Mouse (Mus musculus): ENCODE results near the gene Elf1. TPM values are rescaled to one million over a fixed set of nuclear protein-coding genes. Genes with fewer than 3 reads are reported as not detected.

Gene Elf1
- polyA plus RNA-seq (2015; fragmentation: Nextera tagmentation; extraction: Ambion mirVana), result 3.4 and 4.4 TPM in 2 replicates

DNA sequence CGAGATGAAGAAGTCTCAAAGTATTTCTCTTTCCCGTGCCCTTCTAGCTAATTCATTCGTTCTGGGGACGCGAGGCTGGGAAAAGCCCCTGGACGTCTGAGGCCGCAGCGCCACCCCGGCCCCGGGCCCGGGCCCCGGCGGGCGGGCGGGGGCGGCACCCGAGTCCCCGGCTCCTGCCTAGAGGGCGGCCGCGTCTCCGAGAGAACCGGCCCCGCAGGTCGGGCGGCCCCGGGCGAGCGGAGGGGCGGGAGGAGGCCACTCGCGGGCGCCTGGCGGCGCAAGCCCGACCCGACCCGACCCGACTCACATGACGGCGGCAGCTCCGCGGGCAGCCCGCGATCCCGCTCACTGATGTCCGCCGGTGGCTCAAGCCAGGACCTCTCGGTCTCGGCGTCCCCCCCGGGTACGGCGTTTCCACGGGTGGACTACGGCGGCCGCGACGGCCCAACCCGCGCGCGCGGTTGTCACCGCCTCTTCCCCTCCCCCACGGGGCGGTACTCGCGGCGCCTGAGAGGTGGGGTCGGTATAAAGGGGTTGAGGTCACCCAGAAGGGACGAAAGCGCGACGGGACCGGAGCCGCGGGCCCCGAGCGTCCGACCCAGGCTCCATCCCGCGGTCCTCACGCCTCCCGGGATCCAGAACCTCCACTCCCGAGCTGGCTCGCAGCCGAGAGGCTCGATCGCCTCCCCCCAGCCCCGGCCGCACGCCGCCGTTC, at the start of gene Elf1:
Elf1 (plus strand) TSS at position 571 of the 715 bp plus-strand sequence.

DNA sequence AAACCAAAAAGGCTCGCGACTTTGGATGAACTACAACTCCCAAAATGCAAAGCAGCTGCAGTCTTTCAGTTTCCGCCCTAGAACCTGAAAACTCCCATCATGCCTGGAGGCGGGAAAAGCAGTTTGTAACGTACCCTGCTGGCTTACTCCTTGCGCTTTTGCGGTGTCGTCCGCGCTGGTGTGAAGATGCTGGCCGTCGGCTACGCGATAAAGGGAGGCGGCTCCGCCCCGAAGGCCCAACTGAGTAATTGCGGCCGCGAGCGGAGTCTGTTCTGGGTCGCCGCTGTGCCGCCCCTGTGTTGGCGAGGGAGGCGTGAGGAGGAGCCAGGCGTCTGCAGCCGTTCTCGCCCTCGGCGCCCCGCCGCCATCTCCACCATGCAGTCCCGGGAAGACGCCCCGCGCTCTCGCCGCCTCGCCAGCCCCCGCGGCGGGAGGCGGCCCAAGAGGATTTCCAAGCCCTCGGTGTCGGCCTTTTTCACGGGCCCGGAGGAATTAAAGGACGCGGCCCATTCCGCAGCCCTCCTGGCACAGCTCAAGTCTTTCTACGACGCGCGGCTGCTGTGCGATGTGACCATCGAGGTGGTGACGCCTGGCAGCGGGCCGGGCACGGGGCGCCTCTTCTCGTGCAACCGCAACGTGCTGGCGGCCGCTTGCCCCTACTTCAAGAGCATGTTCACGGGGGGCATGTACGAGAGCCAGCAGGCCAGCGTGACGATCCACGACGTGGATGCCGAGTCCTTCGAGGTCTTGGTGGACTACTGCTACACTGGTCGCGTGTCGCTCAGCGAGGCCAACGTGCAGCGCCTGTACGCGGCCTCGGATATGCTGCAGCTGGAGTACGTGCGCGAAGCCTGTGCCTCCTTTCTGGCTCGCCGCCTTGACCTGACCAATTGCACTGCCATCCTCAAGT, 29.1 kb upstream of the Elf1 start, which contains the start of gene Kbtbd6:
Kbtbd6 (plus strand) TSS at position 155 of the 910 bp plus-strand sequence.

GRCm38 (mm10) chr14:79481339-79482151, 551 bp downstream of the Elf1 start, which contains the start of gene Wbp4:
Gene Wbp4 (minus strand): TSS chr14:79481520.

DNA sequence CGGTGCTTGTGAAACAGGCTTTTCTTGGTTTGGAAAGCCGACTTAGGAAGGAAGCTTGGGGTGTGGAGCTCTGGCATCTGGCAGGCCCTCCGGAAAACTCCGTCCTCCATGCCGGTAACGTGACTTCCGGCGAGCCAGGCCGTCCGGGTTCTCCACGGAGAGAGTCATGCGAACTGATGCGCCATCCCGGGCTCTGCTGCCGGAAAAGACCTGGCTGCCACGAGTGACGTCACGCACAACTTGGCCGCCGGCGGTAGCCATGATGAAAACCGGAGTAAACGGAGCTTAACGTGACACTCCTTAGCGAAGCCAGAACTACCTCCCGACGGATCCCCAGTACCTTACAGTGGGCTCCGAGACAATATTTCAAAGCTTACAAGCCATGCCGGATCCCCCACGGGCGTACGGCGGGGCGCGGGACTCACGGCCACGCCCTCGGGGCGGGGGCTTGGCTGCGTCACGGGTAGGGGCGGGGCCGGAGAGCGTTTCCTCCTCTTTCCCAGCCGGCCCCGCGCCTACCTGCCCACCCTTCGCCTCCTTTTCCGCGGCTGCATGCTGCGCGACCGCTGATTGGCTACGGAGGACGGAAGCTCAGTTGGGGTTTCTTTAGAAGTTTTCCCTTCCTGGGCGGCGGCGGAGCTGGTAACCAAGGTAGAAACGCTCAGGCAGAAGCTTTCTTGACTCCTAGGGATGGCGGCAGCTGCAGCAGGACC, 106.3 kb downstream of the Elf1 start, which contains the start of gene Sugt1:
Sugt1 (plus strand) TSS at position 553 of the 713 bp plus-strand sequence.

Small RNAs within 50 kb of the gene (microRNA-seq; reads per million reads assigned to microRNA genes)
- gene Gm27857, result not detected

Other genes starting within 250 kb of the Elf1 start
- gene Zfp957, start 233.8 kb upstream of the Elf1 start, polyA plus RNA-seq (2015; fragmentation: Nextera tagmentation; extraction: Ambion mirVana), result not detected in 2 replicates
- gene Rgcc, start 179.5 kb upstream of the Elf1 start, polyA plus RNA-seq (2015; fragmentation: Nextera tagmentation; extraction: Ambion mirVana), result 64.7 and 73.2 TPM in 2 replicates
- gene Naa16, start 90.4 kb upstream of the Elf1 start, polyA plus RNA-seq (2015; fragmentation: Nextera tagmentation; extraction: Ambion mirVana), result 13.2 and 13.5 TPM in 2 replicates
- gene Mtrf1, start 83.4 kb upstream of the Elf1 start, polyA plus RNA-seq (2015; fragmentation: Nextera tagmentation; extraction: Ambion mirVana), result 11.9 and 12.1 TPM in 2 replicates
- gene Kbtbd7, start 54.7 kb upstream of the Elf1 start, polyA plus RNA-seq (2015; fragmentation: Nextera tagmentation; extraction: Ambion mirVana), result 12.8 TPM in 2 replicates
- gene Kbtbd6, start 29.4 kb upstream of the Elf1 start, polyA plus RNA-seq (2015; fragmentation: Nextera tagmentation; extraction: Ambion mirVana), result 1.2 TPM in 2 replicates
- 46.1 and 46.6 TPM in 2 replicates for gene Wbp4, start 326 bp downstream of the Elf1 start, polyA plus RNA-seq (2015; fragmentation: Nextera tagmentation; extraction: Ambion mirVana)
- gene Sugt1, start 106.5 kb downstream of the Elf1 start, polyA plus RNA-seq (2015; fragmentation: Nextera tagmentation; extraction: Ambion mirVana), result 74.9 and 87.9 TPM in 2 replicates
- gene Cnmd, start 181.0 kb downstream of the Elf1 start, polyA plus RNA-seq (2015; fragmentation: Nextera tagmentation; extraction: Ambion mirVana), result 1.4 and 2.1 TPM in 2 replicates

Measured in neural tube, postnatal 0 days (tissue).